In genomic region chr8:12134200-12134599, GRCm38 (mm10) we compare ENCODE assay signal across 28 mouse cellular contexts.
DNase-seq lines count a peak whose midpoint lies in the region; ATAC-seq and TF ChIP-seq lines count a peak whose summit lies in the region.
"Had no signal": no experiment of that assay in that cellular context is flagged by ENCODE, and none has a peak within 500 bp of the region (broad histone marks: within the 10 kb centered on the region; RNA-seq: fewer than 3 reads in every experiment).

No protein-coding gene starts in this region.

- 63% methylated on average over 1 of the region's 1 CpGs for WGBS in midbrain, embryonic 11.5 days
- 60% methylated on average over 1 of the region's 1 CpGs for WGBS in midbrain, postnatal 0 days

- no peak overlapping the region for H3K9ac ChIP-seq in midbrain, embryonic 11.5 days (ENCODE audit: low read length)
- H3K9ac ChIP-seq in midbrain, postnatal 0 days (replicated peaks; ENCODE audit: low read length, poor library complexity, severe bottlenecking) = no peak overlapping the region
- H3K9ac ChIP-seq: embryonic facial prominence, embryonic 13.5 days; embryonic facial prominence, embryonic 15.5 days; forebrain, embryonic 12.5 days had no signal

- H3K9me3 ChIP-seq in midbrain, embryonic 11.5 days (ENCODE audit: control insufficient read depth, low read length) = no peaks in the 10 kb centered on the region
- H3K9me3 ChIP-seq in midbrain, postnatal 0 days (ENCODE audit: low read length) = no peaks in the 10 kb centered on the region
- H3K9me3 ChIP-seq: embryonic facial prominence, embryonic 13.5 days; embryonic facial prominence, embryonic 15.5 days; forebrain, embryonic 10.5 days; forebrain, embryonic 12.5 days; G1E had no signal

- no peak overlapping the region for H3K4me2 ChIP-seq in midbrain, embryonic 11.5 days
- no peak overlapping the region for H3K4me2 ChIP-seq in midbrain, postnatal 0 days (ENCODE audit: low read depth, low read length, poor library complexity, severe bottlenecking)
- H3K4me2 ChIP-seq: embryonic facial prominence, embryonic 13.5 days; embryonic facial prominence, embryonic 15.5 days; forebrain, embryonic 12.5 days had no signal

- no peak overlapping the region for H3K4me3 ChIP-seq in midbrain, embryonic 11.5 days (ENCODE audit: low read depth, low read length)
- H3K4me3 ChIP-seq in midbrain, postnatal 0 days (ENCODE audit: low read depth, low read length) = no peak overlapping the region
- H3K4me3 ChIP-seq: embryonic facial prominence, embryonic 13.5 days; embryonic facial prominence, embryonic 15.5 days; erythroblast, embryonic 14.5 days; forebrain, embryonic 10.5 days; forebrain, embryonic 12.5 days had no signal

- peaks cover 3% of the 10 kb centered on the region; the same call in 1 of the 2 replicates for H3K27me3 ChIP-seq in midbrain, embryonic 11.5 days (ENCODE audit: control insufficient read depth, insufficient read depth, low read length)
- H3K27me3 ChIP-seq in midbrain, postnatal 0 days (ENCODE audit: insufficient read depth, low read length) = peaks cover 24% of the 10 kb centered on the region

- no peak for TF ChIP-seq CTCF in midbrain, postnatal 0 days (IDR thresholded peaks at IDR 0.05)

- no peak for ATAC-seq in midbrain, embryonic 11.5 days (ENCODE audit: low FRiP score)
- no peak for ATAC-seq in midbrain, postnatal 0 days (ENCODE audit: low FRiP score)
- ATAC-seq in hematopoietic stem cell, adult 5-6 weeks (replicated peaks in 1 of 2; ENCODE audit: insufficient read depth in 1 of 2, low FRiP score in 2 of 2, low TSS enrichment in 1 of 2, low read depth in 1 of 2, poor library complexity in 2 of 2, severe bottlenecking in 2 of 2) = peak; percentile 17 to 57; a peak in 1 of 4 replicates
- ATAC-seq: activated CD4-positive, CD25-positive, alpha-beta regulatory T cell, adult 4 months; CD4-positive, CD25-positive, alpha-beta regulatory T cell, adult 4 months; forebrain, embryonic 14.5 days; forebrain, embryonic 16.5 days; Patski had no signal

- peaks cover 7% of the 10 kb centered on the region for H3K4me1 ChIP-seq in midbrain, embryonic 11.5 days (ENCODE audit: control insufficient read depth, insufficient read depth, low read length)
- no peaks in the 10 kb centered on the region for H3K4me1 ChIP-seq in midbrain, postnatal 0 days (ENCODE audit: insufficient read depth, low read length)

- DNase-seq in midbrain, embryonic 11.5 days (ENCODE audit: low spot score, missing footprints) = peak; percentile 90
- DNase-seq in midbrain, postnatal 0 days (ENCODE audit: low spot score) = no peak
- DNase-seq in R1 (ENCODE audit: low read depth, low spot score) = peak; percentile 17
- no peak for DNase-seq in layer of hippocampus, adult 9-10 months (ENCODE audit: low spot score)
- no peak for DNase-seq in cerebellum, adult 18-20 months
- no peak for DNase-seq in urinary bladder, postnatal 36 days (ENCODE audit: low spot score in 2 of 2)
- DNase-seq: adrenal gland, adult 8-10 months; adrenal gland, postnatal 14 days; adrenal gland, postnatal 36 days; B cell, adult 2 months; cerebellum, adult 11 months; cerebellum, adult 2 months; cerebellum, adult 9-11 months; cerebellum, postnatal 14 days; cerebellum, postnatal 36 days; embryo, embryonic 11 days had no signal

- H3K36me3 ChIP-seq in midbrain, embryonic 11.5 days (ENCODE audit: control insufficient read depth, insufficient read depth, low read length) = no peaks in the 10 kb centered on the region
- no peaks in the 10 kb centered on the region for H3K36me3 ChIP-seq in midbrain, postnatal 0 days (ENCODE audit: insufficient read depth, low read length)
- H3K36me3 ChIP-seq: embryonic facial prominence, embryonic 13.5 days; embryonic facial prominence, embryonic 15.5 days; forebrain, embryonic 10.5 days; forebrain, embryonic 12.5 days; G1E had no signal

- no peak overlapping the region for H3K27ac ChIP-seq in midbrain, embryonic 11.5 days (ENCODE audit: low read depth, low read length)
- no peak overlapping the region for H3K27ac ChIP-seq in midbrain, postnatal 0 days (ENCODE audit: low read depth, low read length)
- H3K27ac ChIP-seq: embryonic facial prominence, embryonic 13.5 days; embryonic facial prominence, embryonic 15.5 days had no signal

Comparison
In these comparisons a context has a peak if more than half of its experiments do, and no peak if none do; other contexts are left out.
1. DNase-seq: peak in midbrain, embryonic 11.5 days (single experiment) and R1 (single experiment); none in midbrain, postnatal 0 days (single experiment), layer of hippocampus, adult 9-10 months (single experiment), cerebellum, adult 18-20 months (0 of 2) and urinary bladder, postnatal 36 days (0 of 2).
2. ATAC-seq: peak in hematopoietic stem cell, adult 5-6 weeks (2 of 2); none in midbrain, embryonic 11.5 days (single experiment) and midbrain, postnatal 0 days (single experiment).